Mouse (Mus musculus) layer of hippocampus, postnatal 25 days (tissue): ENCODE results near the gene Fignl1. TPM values are rescaled to one million over a fixed set of nuclear protein-coding genes. Genes with fewer than 3 reads are reported as not detected.

ENCODE experiments used
- DNase-seq, 2 experiments: peaks; one replicate each; pipeline ENCODE4 v3.0.0; 2022; ENCODE audit warnings: mixed read lengths in 2 of 2, low spot score in 1 of 2; ENCODE audit errors: extremely low spot score in 1 of 2
- total RNA-seq, 2 experiments: library from RNA; stranded (reverse); gene quantifications; 2 replicates each; pipeline ENCODE4 v1.2.3; 2021

Gene Fignl1
- total RNA-seq, 2 experiments from 2014 or later, result 1.1 to 2.6 TPM

- DNase-seq, result no peak
Observed at GRCm38 (mm10) chr11:11833100-11833499, 24.3 kb upstream of the Fignl1 start.

GRCm38 (mm10) chr11:11832755-11833084 lies 24.0 kb upstream of the Fignl1 start:
- no peak for DNase-seq

DNA sequence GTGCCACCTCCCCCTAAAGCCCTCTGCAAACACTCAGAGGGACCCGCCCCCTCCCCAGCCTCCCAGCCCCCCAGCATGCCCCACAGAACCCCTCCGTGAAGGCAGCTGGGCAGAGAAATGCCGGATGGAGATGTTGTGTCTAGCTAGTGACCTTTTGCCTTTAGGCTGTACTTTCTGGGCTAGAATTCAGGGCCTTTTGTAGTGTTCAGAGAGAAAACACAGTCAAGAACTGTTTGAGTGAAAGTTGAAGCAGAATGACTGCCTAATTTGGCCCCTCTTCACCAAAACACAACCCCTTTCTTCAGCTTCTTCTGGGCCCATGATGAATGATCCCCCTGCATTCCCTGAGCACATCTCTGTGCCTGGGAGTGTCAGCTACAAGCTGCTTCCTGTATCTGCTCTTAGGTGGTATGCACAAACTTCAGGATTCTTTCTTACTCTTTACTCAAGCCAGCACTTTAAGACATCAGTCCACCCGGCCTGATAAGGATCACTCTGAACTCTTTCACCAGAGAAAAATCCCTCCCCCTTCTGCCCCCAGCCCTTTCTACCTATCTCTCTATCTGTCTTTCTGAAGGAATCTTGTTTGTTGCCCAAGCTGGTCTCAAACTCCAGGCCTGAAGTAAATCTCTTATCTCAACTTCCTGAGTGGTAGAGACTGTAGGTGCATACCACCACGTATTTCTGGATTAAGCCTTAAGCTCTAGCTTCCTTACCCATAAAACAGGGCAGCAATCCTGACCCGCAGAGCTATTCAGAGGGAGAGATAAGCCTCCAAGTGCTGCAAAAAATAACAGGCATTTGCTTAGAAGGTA lies 23.4 kb upstream of the Fignl1 start:
- DNase-seq, result no peak

GRCm38 (mm10) chr11:11831526-11831925 lies 22.8 kb upstream of the Fignl1 start:
- DNase-seq, result no peak

DNA sequence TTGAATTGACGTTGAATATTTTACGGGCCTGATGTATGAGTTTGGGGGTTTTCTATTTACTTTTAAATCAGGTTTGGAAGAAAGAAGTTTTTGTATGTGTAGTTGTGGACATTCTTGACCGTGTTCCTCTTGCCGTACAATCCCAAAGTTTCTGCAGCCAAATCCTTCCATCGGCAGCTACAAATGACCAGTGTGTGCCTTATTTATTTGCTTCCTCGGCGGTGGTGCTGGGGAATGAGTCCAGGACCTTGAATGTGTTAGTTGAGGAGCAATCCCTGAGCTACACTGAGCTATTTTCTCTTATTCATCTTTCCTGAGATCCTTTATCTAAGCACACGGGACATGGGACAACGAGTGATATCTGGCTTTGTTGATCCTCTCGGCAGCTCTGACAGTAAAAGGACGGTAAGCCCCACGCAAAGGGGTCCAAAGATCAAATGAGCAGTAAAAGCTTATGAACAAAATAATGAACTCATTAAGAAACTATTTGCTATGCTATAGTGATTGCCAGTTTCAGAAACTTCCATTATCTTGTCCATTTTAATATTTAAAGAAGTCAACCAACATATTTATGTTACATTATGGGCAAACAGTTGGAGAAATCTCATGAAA lies 22.2 kb upstream of the Fignl1 start:
- DNase-seq, result no peak

- DNase-seq, result no peak
Observed at GRCm38 (mm10) chr11:11829161-11830000, 20.6 kb upstream of the Fignl1 start.

DNA sequence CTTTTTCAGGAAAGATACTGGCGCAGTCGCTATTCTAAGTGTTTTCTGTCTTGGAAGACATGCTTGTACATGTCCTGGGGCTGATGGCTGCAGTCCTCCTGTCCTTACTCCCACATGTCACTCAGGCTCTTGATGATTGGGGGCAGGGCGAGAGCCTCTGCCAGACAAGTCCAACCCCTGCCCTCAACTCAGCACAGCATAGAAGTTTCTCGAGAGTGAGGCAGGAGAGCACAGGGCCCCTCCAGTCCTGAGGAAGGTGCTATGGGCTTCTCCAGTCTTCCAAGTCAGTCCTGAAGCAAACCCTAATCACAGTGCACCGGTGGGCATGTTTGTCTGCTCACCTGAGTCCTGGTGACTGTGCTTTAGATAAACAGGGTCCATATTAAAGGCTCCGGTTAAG lies 20.0 kb upstream of the Fignl1 start:
- DNase-seq, result no peak

DNA sequence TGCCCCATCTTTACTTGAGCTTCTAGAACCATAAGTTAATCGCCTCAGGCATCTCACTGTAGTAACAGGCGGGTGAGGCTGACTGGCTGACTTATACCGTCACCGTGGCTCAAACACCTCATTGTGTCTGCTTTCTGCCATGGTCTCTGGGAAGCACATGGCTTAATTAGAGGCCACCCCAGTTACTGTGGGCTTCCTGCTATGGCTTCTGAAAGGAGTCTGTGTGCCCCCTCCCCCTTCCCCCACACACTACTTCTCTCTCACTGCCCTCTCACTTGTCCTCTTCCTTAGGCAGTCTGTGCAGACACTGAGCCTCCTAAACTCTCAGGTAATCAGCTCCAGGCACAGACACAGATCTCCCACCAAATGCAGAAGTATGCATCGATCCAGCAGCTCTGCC lies 19.5 kb upstream of the Fignl1 start:
- DNase-seq, result no peak

- no peak for DNase-seq
Observed at GRCm38 (mm10) chr11:11826475-11826874, 17.7 kb upstream of the Fignl1 start.

DNA sequence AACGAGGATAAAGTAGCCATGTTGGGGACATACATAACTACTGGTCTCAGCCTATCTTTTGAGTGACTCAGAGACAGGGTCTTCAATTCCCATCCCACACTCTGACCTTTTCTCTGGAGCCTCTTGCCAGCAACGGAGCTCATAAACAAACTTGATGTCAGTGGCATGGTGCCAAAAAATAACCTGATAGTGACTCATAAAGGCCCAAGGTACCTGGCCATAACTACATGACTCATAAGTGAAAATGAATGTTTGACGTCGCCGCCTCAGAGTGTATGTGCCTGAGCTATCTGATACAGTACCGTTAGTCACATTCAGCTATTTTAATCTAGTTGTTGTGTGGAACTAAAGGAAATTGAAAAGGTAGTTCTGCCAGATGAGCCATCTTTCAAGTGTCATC lies 16.9 kb upstream of the Fignl1 start:
- no peak for DNase-seq

- no peak for DNase-seq
Observed at GRCm38 (mm10) chr11:11824970-11825635, 16.3 kb upstream of the Fignl1 start.

- DNase-seq, result no peak
Observed at GRCm38 (mm10) chr11:11823980-11824911, 15.5 kb upstream of the Fignl1 start.

GRCm38 (mm10) chr11:11822181-11823095 lies 13.7 kb upstream of the Fignl1 start:
- no peak for DNase-seq

DNA sequence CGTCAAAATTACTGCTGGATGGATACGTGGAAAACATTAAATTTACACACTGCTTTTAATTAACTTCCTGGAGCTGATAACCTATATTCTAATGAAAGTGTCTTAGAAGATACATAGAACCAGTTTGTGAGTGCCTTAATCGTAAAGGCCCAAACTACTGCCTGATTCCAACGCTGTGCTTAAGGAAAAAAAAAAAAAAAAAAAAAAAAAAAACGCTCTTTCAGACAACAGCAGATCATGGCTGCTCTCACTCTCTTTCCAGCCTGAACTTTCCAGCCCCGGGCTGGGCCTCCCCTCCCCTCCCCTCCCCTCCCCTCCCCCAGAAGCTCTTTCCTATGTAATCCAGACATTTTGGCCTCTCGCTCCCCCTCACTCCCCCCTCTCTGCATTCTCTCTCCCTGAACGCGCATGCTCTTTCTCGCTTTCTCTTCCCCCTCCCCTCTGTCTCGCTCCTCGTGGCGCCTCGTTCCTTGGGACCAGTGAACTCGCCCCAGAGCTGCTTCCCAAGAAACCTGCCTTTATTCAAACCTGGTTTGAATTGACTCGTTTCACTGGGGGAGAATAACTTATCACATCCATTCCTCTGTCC lies 12.7 kb upstream of the Fignl1 start:
- no peak for DNase-seq

- no peak for DNase-seq
Observed at GRCm38 (mm10) chr11:11820737-11821136, 12.0 kb upstream of the Fignl1 start.

DNA sequence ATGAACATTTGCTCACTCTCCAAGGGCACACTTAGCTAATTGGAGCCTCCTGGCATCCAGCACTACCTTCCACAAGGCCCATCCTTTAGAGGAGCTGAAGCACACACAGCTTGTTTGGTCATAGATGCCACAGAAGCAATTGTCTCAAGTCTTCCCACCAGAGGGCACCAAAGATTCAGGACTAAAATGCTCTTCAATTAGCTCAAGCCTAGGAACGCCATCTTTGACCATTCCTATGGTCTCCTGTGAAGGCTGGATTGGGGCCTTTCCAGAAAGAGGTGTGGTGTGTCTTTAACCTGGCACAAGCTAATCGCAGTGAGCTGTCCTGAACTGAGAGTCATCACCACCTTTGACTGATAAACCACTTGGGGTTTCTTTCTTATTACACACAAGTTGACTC lies 11.5 kb upstream of the Fignl1 start:
- peak; percentile 41 to 74 for DNase-seq

DNA sequence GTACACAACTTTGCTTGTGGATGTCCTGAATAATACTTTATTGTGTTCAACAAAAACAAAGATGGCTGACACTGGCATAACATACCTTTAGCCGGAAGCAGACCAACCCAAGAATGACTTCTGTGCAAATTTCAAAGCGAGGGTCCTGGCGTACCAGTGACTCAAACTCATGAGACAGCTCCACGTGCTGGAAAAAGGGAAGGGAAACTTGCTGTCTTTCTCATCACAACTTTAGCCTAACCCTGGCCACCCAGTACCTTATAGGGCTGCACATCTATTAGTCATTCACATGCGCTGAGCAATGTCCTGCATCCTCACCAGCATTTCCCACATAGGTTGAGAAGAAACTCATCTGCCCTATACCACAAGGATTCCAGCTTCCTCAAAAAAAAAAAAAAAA lies 10.4 kb upstream of the Fignl1 start:
- no peak for DNase-seq

DNA sequence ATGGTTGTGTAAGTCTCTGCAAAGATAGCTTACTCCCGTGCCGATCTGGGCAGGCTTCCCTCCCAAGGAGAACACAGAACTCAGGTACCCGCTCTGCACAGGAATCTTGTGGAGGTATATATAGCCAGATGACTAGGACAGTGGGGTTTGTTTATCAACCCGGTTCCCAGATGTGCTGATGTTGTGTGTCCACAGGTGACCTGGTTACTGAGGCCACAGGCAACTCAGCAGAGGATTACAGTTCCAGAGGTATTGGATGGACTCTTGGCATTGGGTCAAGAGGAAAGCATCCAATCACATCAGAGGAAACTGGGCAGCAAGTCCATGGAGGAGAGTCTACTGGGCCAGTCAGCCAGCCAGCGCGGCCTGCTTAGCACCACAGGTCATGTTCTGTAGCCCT lies 10.0 kb upstream of the Fignl1 start:
- DNase-seq, result no peak
